Mouse (Mus musculus) liver, postnatal 0 days (tissue): ENCODE data around the gene Dus1l. TPM values are rescaled to one million over a fixed set of nuclear protein-coding genes. Genes with fewer than 3 reads are reported as not detected.

ENCODE experiments used
- ATAC-seq: fragments of 200-750 bp; cut with Nextera tagmentation; 2 replicates; pipeline ENCODE4 v1.8.0; 2017; ENCODE audit warnings: mild to moderate bottlenecking, moderate library complexity
- DNase-seq: peaks from one replicate; pipeline ENCODE4 v3.0.0-alpha.2; 2016
- H3K27ac ChIP-seq: fragments of 300-500 bp; sonication (generic); 2 replicates; pipeline ENCODE4 v1.5.1; 2014; ENCODE audit warnings: antibody characterized with exemption, moderate library complexity, mild to moderate bottlenecking, low read depth
- H3K27me3 ChIP-seq: fragments of 300-500 bp; sonication (generic); 2 replicates; pipeline ENCODE4 v1.6.1; 2014; ENCODE audit warnings: low read length, control low read depth, mixed read lengths; ENCODE audit not compliant: insufficient read depth
- H3K36me3 ChIP-seq: fragments of 300-500 bp; sonication (generic); replicated peaks from 2 replicates; pipeline ENCODE4 v1.6.1; 2014; ENCODE audit warnings: mild to moderate bottlenecking, control low read depth, low read length, moderate library complexity, mixed read lengths; ENCODE audit not compliant: insufficient read depth
- H3K4me1 ChIP-seq: fragments of 300-500 bp; sonication (generic); 2 replicates; pipeline ENCODE4 v1.6.1; 2014; ENCODE audit warnings: antibody characterized with exemption, mild to moderate bottlenecking, control low read depth; ENCODE audit not compliant: insufficient read depth
- H3K4me2 ChIP-seq: fragments of 300-500 bp; sonication (generic); 2 replicates; pipeline ENCODE4 v1.6.1; 2014; ENCODE audit warnings: low read depth, mild to moderate bottlenecking, low read length, moderate library complexity, mixed read lengths
- H3K4me3 ChIP-seq: fragments of 300-500 bp; sonication (generic); 2 replicates; pipeline ENCODE4 v1.5.1; 2014; ENCODE audit warnings: low read depth, low read length
- H3K9ac ChIP-seq: fragments of 300-500 bp; sonication (generic); replicated peaks from 2 replicates; pipeline ENCODE4 v1.6.1; 2014; ENCODE audit warnings: mild to moderate bottlenecking, moderate library complexity
- H3K9me3 ChIP-seq: fragments of 300-500 bp; sonication (generic); 2 replicates; pipeline ENCODE4 v1.6.1; 2016; ENCODE audit warnings: mild to moderate bottlenecking, control low read depth, low read length, mixed read lengths
- CTCF ChIP-seq: sonication (generic); IDR thresholded peaks from 2 replicates; pipeline ENCODE4 v1.5.1; 2016; ENCODE audit warnings: antibody characterized with exemption, low read depth
- EP300 ChIP-seq: IDR thresholded peaks from 2 replicates; pipeline ENCODE4 v1.6.1; 2016; ENCODE audit warnings: antibody characterized with exemption, low read depth, mild to moderate bottlenecking
- WGBS: fragments of 180-500 bp; shearing (Covaris S2); extraction: QIAGEN DNeasy Blood & Tissue Kit; methylation state at CpG from one replicate; pipeline ENCODE4 v1.1.7; 2014; ENCODE audit not compliant: insufficient replicate concordance; 5-methylcytosine and 5-hydroxymethylcytosine counted together
- polyA plus RNA-seq: library from polyadenylated mRNA; unstranded; fragments of >200 nt; fragmentation: Nextera tagmentation; extraction: Ambion mirVana; gene quantifications from 2 replicates; pipeline ENCODE4 v1.2.1, GENCODE M21; 2015

Gene Dus1l
- polyA plus RNA-seq, 1 experiment from 2014 or later, result 46.8 TPM

- 86% methylated on average over 10 of the region's 10 CpGs for WGBS
- no peak for ATAC-seq
These were observed 33.7 kb upstream of the Dus1l start for GRCm38 (mm10) chr11:120829757-120830532.

GRCm38 (mm10) chr11:120828416-120828815 lies 32.2 kb upstream of the Dus1l start:
- ATAC-seq (no peak), DNase-seq (no peak)
- Histone ChIP-seq H3K27me3 (no peaks in the 10 kb centered on the region), H3K27ac (no peak overlapping the region), H3K9me3 (no peaks in the 10 kb centered on the region), H3K9ac (no peak overlapping the region), H3K4me1 (peaks cover 18% of the 10 kb centered on the region), H3K4me2 (no peak overlapping the region), H3K36me3 (no peaks in the 10 kb centered on the region), H3K4me3 (no peak overlapping the region)
- no peak for TF ChIP-seq CTCF
- no peak for TF ChIP-seq EP300
- 75% methylated on average over 4 of the region's 4 CpGs for WGBS

More at GRCm38 (mm10) chr11:120829757-120830532, 33.7 kb upstream of the Dus1l start:
- H3K4me1 ChIP-seq, result peaks cover 24% of the 10 kb centered on the region
- no peak overlapping the region for H3K9ac ChIP-seq
- no peak for TF ChIP-seq EP300
- H3K4me3 ChIP-seq, result no peak overlapping the region
- peak overlapping the region; percentile 36 for H3K27ac ChIP-seq
- no peaks in the 10 kb centered on the region for H3K9me3 ChIP-seq
- no peaks in the 10 kb centered on the region for H3K36me3 ChIP-seq
- no peak overlapping the region for H3K4me2 ChIP-seq
- H3K27me3 ChIP-seq, result no peaks in the 10 kb centered on the region
- no peak for DNase-seq

GRCm38 (mm10) chr11:120826016-120826953 lies 30.1 kb upstream of the Dus1l start:
- TF ChIP-seq CTCF, result no peak
- TF ChIP-seq EP300, result no peak
- no peaks in the 10 kb centered on the region for H3K27me3 ChIP-seq
- ATAC-seq (no peak), DNase-seq (peak; percentile 14)
- H3K4me3 ChIP-seq, result no peak overlapping the region
- H3K9ac ChIP-seq, result no peak overlapping the region
- no peak overlapping the region for H3K27ac ChIP-seq
- no peaks in the 10 kb centered on the region; the same call in 1 of the 2 replicates for H3K36me3 ChIP-seq
- WGBS, result 83% methylated on average over 8 of the region's 8 CpGs
- no peaks in the 10 kb centered on the region for H3K9me3 ChIP-seq
- H3K4me1 ChIP-seq, result peaks cover 28% of the 10 kb centered on the region
- no peak overlapping the region for H3K4me2 ChIP-seq

GRCm38 (mm10) chr11:120825289-120825863 lies 29.2 kb upstream of the Dus1l start:
- no peaks in the 10 kb centered on the region for H3K27me3 ChIP-seq
- ATAC-seq (no peak), DNase-seq (peak; percentile 19)
- H3K36me3 ChIP-seq, result peaks cover 7% of the 10 kb centered on the region
- WGBS, result 51% methylated on average over 4 of the region's 4 CpGs
- peak overlapping the region; percentile 86 for H3K4me2 ChIP-seq
- peak overlapping the region; percentile 59; the same call in 1 of the 2 replicates for H3K9ac ChIP-seq
- H3K9me3 ChIP-seq, result no peaks in the 10 kb centered on the region
- peak overlapping the region; percentile 79 for H3K27ac ChIP-seq
- H3K4me1 ChIP-seq, result peaks cover 27% of the 10 kb centered on the region
- peak overlapping the region; percentile 68 for H3K4me3 ChIP-seq
- TF ChIP-seq CTCF (no peak), EP300 (no peak)

- peaks cover 12% of the 10 kb centered on the region for H3K36me3 ChIP-seq
- H3K9ac ChIP-seq, result peak overlapping the region; percentile 59
- DNase-seq (peak; percentile 38), ATAC-seq (no peak; the same call in 1 of the 2 replicates)
- peak overlapping the region; percentile 68 for H3K4me3 ChIP-seq
- no peaks in the 10 kb centered on the region for H3K9me3 ChIP-seq
- H3K27ac ChIP-seq, result peak overlapping the region; percentile 79
- H3K4me1 ChIP-seq, result peaks cover 24% of the 10 kb centered on the region
- no peaks in the 10 kb centered on the region for H3K27me3 ChIP-seq
- TF ChIP-seq CTCF (no peak), EP300 (no peak)
- H3K4me2 ChIP-seq, result peak overlapping the region; percentile 86
- 2% methylated on average over 21 of the region's 21 CpGs for WGBS
These were observed 28.6 kb upstream of the Dus1l start for GRCm38 (mm10) chr11:120824787-120825288.
